Mouse (Mus musculus) forebrain, embryonic 16.5 days (tissue): ENCODE measurements around the gene Slc23a2. TPM values are rescaled to one million over a fixed set of nuclear protein-coding genes. Genes with fewer than 3 reads are reported as not detected.

Source experiments
- ATAC-seq: fragments of 200-750 bp; cut with Nextera tagmentation; 2 replicates; pipeline ENCODE4 v1.8.0; 2017; ENCODE audit warnings: mild to moderate bottlenecking, moderate library complexity
- H3K27ac ChIP-seq: fragments of 300-500 bp; sonication (generic); 2 replicates; pipeline ENCODE4 v1.5.1; 2014; ENCODE audit warnings: low read length, control low read depth
- H3K27me3 ChIP-seq: fragments of 300-500 bp; sonication (generic); replicated peaks from 2 replicates; pipeline ENCODE4 v1.6.1; 2014; ENCODE audit warnings: low read length; ENCODE audit not compliant: control insufficient read depth, insufficient read depth
- H3K36me3 ChIP-seq: fragments of 300-500 bp; sonication (generic); 2 replicates; pipeline ENCODE4 v1.6.1; 2014; ENCODE audit not compliant: control insufficient read depth, insufficient read depth
- H3K4me1 ChIP-seq: fragments of 300-500 bp; sonication (generic); replicated peaks from 2 replicates; pipeline ENCODE4 v1.6.1; 2014; ENCODE audit warnings: low read length; ENCODE audit not compliant: control insufficient read depth, insufficient read depth
- H3K4me2 ChIP-seq: fragments of 300-500 bp; sonication (generic); 2 replicates; pipeline ENCODE4 v1.6.1; 2014; ENCODE audit warnings: mild to moderate bottlenecking, low read length, control low read depth
- H3K4me3 ChIP-seq: fragments of 300-500 bp; sonication (generic); replicated peaks from 2 replicates; pipeline ENCODE4 v1.5.1; 2014; ENCODE audit warnings: mild to moderate bottlenecking, low read length, control low read depth
- H3K9ac ChIP-seq: fragments of 300-500 bp; sonication (generic); replicated peaks from 2 replicates; pipeline ENCODE4 v1.6.1; 2014; ENCODE audit warnings: low read depth, low read length, control low read depth
- H3K9me3 ChIP-seq: fragments of 300-500 bp; sonication (generic); 2 replicates; pipeline ENCODE4 v1.6.1; 2016; ENCODE audit warnings: low read length; ENCODE audit not compliant: control insufficient read depth
- WGBS: fragments of 180-500 bp; shearing (Covaris S2); extraction: QIAGEN DNeasy Blood & Tissue Kit; methylation state at CpG from one replicate; pipeline ENCODE4 v1.1.7; 2014; 5-methylcytosine and 5-hydroxymethylcytosine counted together
- polyA plus RNA-seq: library from polyadenylated mRNA; unstranded; fragments of >200 nt; fragmentation: Nextera tagmentation; extraction: Ambion mirVana; gene quantifications from 2 replicates; pipeline ENCODE4 v1.2.1, GENCODE M21; 2015

The Slc23a2 gene
- polyA plus RNA-seq, 1 experiment from 2014 or later: 32.7 TPM

DNA sequence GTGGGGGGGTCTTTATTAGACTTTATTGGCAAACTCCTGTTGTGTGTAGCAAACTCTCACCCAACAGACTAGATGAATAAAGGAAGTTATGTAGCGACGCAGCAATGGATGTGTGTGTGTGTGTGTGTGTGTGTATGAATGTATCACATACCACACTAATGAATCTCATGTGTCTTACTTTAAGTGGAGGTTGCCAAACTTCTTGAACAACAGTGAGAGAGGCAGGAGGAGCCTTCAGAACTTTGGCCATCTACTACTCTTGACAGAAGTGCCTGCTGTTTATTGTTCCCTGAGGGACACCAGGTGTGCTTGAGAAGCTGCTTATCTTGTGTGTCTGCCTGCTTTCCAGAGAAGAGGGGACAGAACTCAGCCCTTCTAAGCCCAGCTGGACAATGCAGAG is 134.1 kb downstream of the Slc23a2 start:
- peaks cover 16% of the 10 kb centered on the region for H3K36me3 ChIP-seq
- ATAC-seq: no peak
- 100% methylated on average over 2 of the region's 2 CpGs for WGBS

DNA sequence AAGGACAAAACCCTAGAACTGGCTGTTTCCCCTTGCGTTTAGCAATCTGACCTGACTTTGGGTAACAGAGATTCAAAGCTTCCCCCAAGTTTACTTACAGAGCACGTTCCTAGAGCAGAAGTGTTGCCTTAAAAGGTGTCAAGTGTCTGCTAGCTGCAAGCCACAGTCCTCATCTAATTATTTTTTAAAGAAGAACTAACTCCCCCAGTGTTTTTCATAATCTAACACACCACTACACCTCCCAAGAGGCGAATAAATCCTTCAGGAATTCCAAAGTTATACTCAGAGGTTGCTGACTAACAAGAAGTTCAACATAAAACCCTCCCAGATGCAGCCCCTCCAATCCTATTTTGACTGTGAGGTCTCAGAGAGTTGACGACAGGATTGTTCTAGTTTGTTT is 136.7 kb downstream of the Slc23a2 start:
- H3K4me3 ChIP-seq: no peak overlapping the region
- no peaks in the 10 kb centered on the region for H3K9me3 ChIP-seq
- no peaks in the 10 kb centered on the region for H3K4me1 ChIP-seq
- no peak overlapping the region for H3K27ac ChIP-seq
- ATAC-seq: no peak
- no peak overlapping the region for H3K4me2 ChIP-seq
- 63% methylated on average over 4 of the region's 4 CpGs for WGBS
- H3K36me3 ChIP-seq: peaks cover 16% of the 10 kb centered on the region
- H3K9ac ChIP-seq: no peak overlapping the region
- H3K27me3 ChIP-seq: no peaks in the 10 kb centered on the region

More for the DNA sequence above, 134.1 kb downstream of the Slc23a2 start:
- Histone ChIP-seq H3K4me3 (no peak overlapping the region), H3K27me3 (no peaks in the 10 kb centered on the region), H3K27ac (no peak overlapping the region), H3K9me3 (no peaks in the 10 kb centered on the region), H3K4me1 (no peaks in the 10 kb centered on the region), H3K4me2 (no peak overlapping the region), H3K9ac (no peak overlapping the region)

- Histone ChIP-seq H3K9ac (no peak overlapping the region), H3K36me3 (peaks cover 20% of the 10 kb centered on the region)
Observed at GRCm38 (mm10) chr2:132007475-132007819, 137.5 kb downstream of the Slc23a2 start.

GRCm38 (mm10) chr2:132006561-132007474 is 138.1 kb downstream of the Slc23a2 start:
- Histone ChIP-seq H3K27ac (no peak overlapping the region), H3K4me2 (no peak overlapping the region), H3K9ac (no peak overlapping the region), H3K27me3 (no peaks in the 10 kb centered on the region), H3K4me3 (no peak overlapping the region), H3K36me3 (peaks cover 17% of the 10 kb centered on the region), H3K4me1 (no peaks in the 10 kb centered on the region), H3K9me3 (no peaks in the 10 kb centered on the region)
- WGBS: 89% methylated on average over 18 of the region's 18 CpGs
- no peak for ATAC-seq

More at GRCm38 (mm10) chr2:132007475-132007819, 137.5 kb downstream of the Slc23a2 start:
- H3K4me2 ChIP-seq: no peak overlapping the region
- no peaks in the 10 kb centered on the region for H3K9me3 ChIP-seq
- ATAC-seq: no peak
- no peaks in the 10 kb centered on the region for H3K4me1 ChIP-seq
- no peak overlapping the region for H3K27ac ChIP-seq
- 67% methylated on average over 6 of the region's 6 CpGs for WGBS
- H3K27me3 ChIP-seq: no peaks in the 10 kb centered on the region
- H3K4me3 ChIP-seq: no peak overlapping the region

DNA sequence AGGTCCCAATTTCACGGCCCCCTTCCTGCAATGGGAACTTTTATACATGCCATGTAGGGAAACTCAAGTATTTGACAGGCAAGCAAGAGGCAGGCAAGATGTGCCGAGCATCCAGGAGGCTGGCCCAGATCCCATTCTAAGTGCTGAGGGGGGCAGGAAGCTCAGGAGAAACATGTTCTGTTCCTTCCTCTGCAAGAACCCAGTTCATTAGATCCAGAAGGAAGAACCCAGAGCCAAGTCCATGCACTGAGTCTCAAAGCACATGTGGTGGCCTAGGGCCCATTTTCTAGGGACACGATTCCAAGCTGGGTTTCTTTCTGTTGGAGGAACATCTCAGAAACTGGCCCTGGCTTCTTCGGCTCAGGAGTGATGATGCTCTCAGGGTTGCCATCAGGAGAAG is 139.5 kb downstream of the Slc23a2 start:
- Histone ChIP-seq H3K4me1 (no peaks in the 10 kb centered on the region), H3K36me3 (peaks cover 17% of the 10 kb centered on the region), H3K4me2 (no peak overlapping the region), H3K9me3 (no peaks in the 10 kb centered on the region), H3K4me3 (no peak overlapping the region), H3K9ac (no peak overlapping the region), H3K27ac (no peak overlapping the region), H3K27me3 (no peaks in the 10 kb centered on the region)
- ATAC-seq: no peak
- 93% methylated on average over 4 of the region's 4 CpGs for WGBS

GRCm38 (mm10) chr2:132004495-132005136 is 140.3 kb downstream of the Slc23a2 start:
- ATAC-seq: no peak

GRCm38 (mm10) chr2:132003916-132004315 is 141.0 kb downstream of the Slc23a2 start:
- Histone ChIP-seq H3K27ac (no peak overlapping the region), H3K4me3 (no peak overlapping the region), H3K4me1 (no peaks in the 10 kb centered on the region), H3K9me3 (no peaks in the 10 kb centered on the region), H3K27me3 (no peaks in the 10 kb centered on the region), H3K9ac (no peak overlapping the region), H3K4me2 (no peak overlapping the region), H3K36me3 (peaks cover 9% of the 10 kb centered on the region; the same call in 1 of the 2 replicates)
- no peak for ATAC-seq
- 85% methylated on average over 5 of the region's 5 CpGs for WGBS

More at GRCm38 (mm10) chr2:132004495-132005136, 140.3 kb downstream of the Slc23a2 start:
- 89% methylated on average over 9 of the region's 9 CpGs for WGBS
- H3K27me3 ChIP-seq: no peaks in the 10 kb centered on the region
- H3K4me1 ChIP-seq: no peaks in the 10 kb centered on the region
- no peak overlapping the region for H3K4me2 ChIP-seq
- H3K4me3 ChIP-seq: no peak overlapping the region
- H3K9me3 ChIP-seq: no peaks in the 10 kb centered on the region
- peaks cover 15% of the 10 kb centered on the region for H3K36me3 ChIP-seq
- no peak overlapping the region for H3K9ac ChIP-seq
- H3K27ac ChIP-seq: no peak overlapping the region

Other genes with a start within 250 kb of the Slc23a2 start
- gene Prnp, start 235.2 kb downstream of the Slc23a2 start, polyA plus RNA-seq: 204 and 205 TPM in 2 replicates
- 0.48 TPM in 1 of 2 replicates, not detected in the other for gene Prn, start 235.2 kb downstream of the Slc23a2 start, polyA plus RNA-seq
- 11.2 and 12.8 TPM in 2 replicates for gene Prnd, start 194.2 kb downstream of the Slc23a2 start, polyA plus RNA-seq
- gene Rassf2, start 114.8 kb downstream of the Slc23a2 start, polyA plus RNA-seq: 27.4 and 32.1 TPM in 2 replicates
- gene Tmem230, start 102.7 kb upstream of the Slc23a2 start, polyA plus RNA-seq: 43.4 and 49.9 TPM in 2 replicates
- gene Pcna, start 108.2 kb upstream of the Slc23a2 start, polyA plus RNA-seq: 164 and 192 TPM in 2 replicates
- gene Cds2, start 118.0 kb upstream of the Slc23a2 start, polyA plus RNA-seq: 23.0 and 27.9 TPM in 2 replicates
- 6.1 and 6.7 TPM in 2 replicates for gene Prokr2, start 240.3 kb upstream of the Slc23a2 start, polyA plus RNA-seq